Comparison of ENCODE assay signal across 16 mouse cellular contexts in genomic region chr16:52077901-52078300, GRCm38 (mm10).
"Had no signal": no experiment of that assay in that cellular context is flagged by ENCODE, and none has a peak within 500 bp of the region (broad histone marks: within the 10 kb centered on the region; RNA-seq: fewer than 3 reads in every experiment).

No protein-coding gene starts in this region.

- H3K9ac ChIP-seq: limb, embryonic 12.5 days; lung, embryonic 15.5 days; midbrain, embryonic 15.5 days; neural tube, embryonic 13.5 days had no signal

- H3K4me2 ChIP-seq: limb, embryonic 12.5 days; liver, embryonic 11.5 days; lung, embryonic 15.5 days; midbrain, embryonic 11.5 days; midbrain, embryonic 15.5 days; neural tube, embryonic 13.5 days had no signal

- H3K27me3 ChIP-seq: limb, embryonic 12.5 days; lung, embryonic 15.5 days; megakaryocyte, embryonic 14.5 days; midbrain, embryonic 15.5 days; neural tube, embryonic 13.5 days had no signal

- H3K4me3 ChIP-seq: layer of hippocampus, adult 2 months; limb, embryonic 12.5 days; lung, embryonic 15.5 days; megakaryocyte, embryonic 14.5 days; midbrain, embryonic 15.5 days; neural tube, embryonic 13.5 days had no signal

- H3K27ac ChIP-seq: layer of hippocampus, adult 2 months; limb, embryonic 12.5 days; lung, embryonic 15.5 days; macrophage; midbrain, embryonic 15.5 days had no signal

- ATAC-seq: midbrain, embryonic 15.5 days had no signal

- DNase-seq: kidney, postnatal 36 days; lung, postnatal 14 days; retina, postnatal 1 day; right cerebral cortex, postnatal 4 days; spleen, adult 18-20 months; thymus, adult 18-20 months; thymus, postnatal 14 days had no signal

- H3K9me3 ChIP-seq: limb, embryonic 12.5 days; lung, embryonic 15.5 days; megakaryocyte, embryonic 14.5 days; midbrain, embryonic 15.5 days; neural tube, embryonic 13.5 days had no signal

- H3K36me3 ChIP-seq: lung, embryonic 15.5 days; midbrain, embryonic 15.5 days; neural tube, embryonic 13.5 days had no signal
